Mouse (Mus musculus) midbrain, embryonic 14.5 days (tissue): ENCODE data around the gene Nhs. TPM values are rescaled to one million over a fixed set of nuclear protein-coding genes. Genes with fewer than 3 reads are reported as not detected.

Experiments used
- ATAC-seq: fragments of 200-750 bp; cut with Nextera tagmentation; 2 replicates; pipeline ENCODE4 v1.8.0; 2017; ENCODE audit warnings: moderate number of reproducible peaks, moderate library complexity; ENCODE audit not compliant: low FRiP score, low TSS enrichment
- DNase-seq: peaks from one replicate; pipeline ENCODE4 v3.0.0-alpha.2; 2015
- H3K27ac ChIP-seq: fragments of 300-500 bp; sonication (generic); replicated peaks from 2 replicates; pipeline ENCODE4 v1.5.1; 2014; ENCODE audit warnings: mild to moderate bottlenecking, low read depth, low read length, moderate library complexity
- H3K27me3 ChIP-seq: fragments of 300-500 bp; sonication (generic); 2 replicates; pipeline ENCODE4 v1.6.1; 2014; ENCODE audit warnings: low read length, control low read depth, mixed read lengths; ENCODE audit not compliant: control insufficient read depth, insufficient read depth
- H3K36me3 ChIP-seq: fragments of 300-500 bp; sonication (generic); 2 replicates; pipeline ENCODE4 v1.6.1; 2014; ENCODE audit warnings: low read length, control low read depth; ENCODE audit not compliant: control insufficient read depth, insufficient read depth
- H3K4me1 ChIP-seq: fragments of 300-500 bp; sonication (generic); 2 replicates; pipeline ENCODE4 v1.6.1; 2014; ENCODE audit warnings: mild to moderate bottlenecking, antibody characterized with exemption, low read length, control low read depth; ENCODE audit not compliant: control insufficient read depth, insufficient read depth
- H3K4me2 ChIP-seq: fragments of 300-500 bp; sonication (generic); 2 replicates; pipeline ENCODE4 v1.6.1; 2014; ENCODE audit warnings: mild to moderate bottlenecking, low read length, moderate library complexity
- H3K4me3 ChIP-seq: fragments of 300-500 bp; sonication (generic); replicated peaks from 2 replicates; pipeline ENCODE4 v1.5.1; 2014; ENCODE audit warnings: low read depth, low read length
- H3K9ac ChIP-seq: fragments of 300-500 bp; sonication (generic); replicated peaks from 2 replicates; pipeline ENCODE4 v1.6.1; 2014; ENCODE audit warnings: mild to moderate bottlenecking, low read length, moderate library complexity
- H3K9me3 ChIP-seq: fragments of 300-500 bp; sonication (generic); 2 replicates; pipeline ENCODE4 v1.6.1; 2016; ENCODE audit warnings: low read length, control low read depth, mixed read lengths; ENCODE audit not compliant: control insufficient read depth
- WGBS: fragments of 180-500 bp; shearing (Covaris S2); extraction: QIAGEN DNeasy Blood & Tissue Kit; methylation state at CpG from one replicate; pipeline ENCODE4 v1.1.7; 2014; 5-methylcytosine and 5-hydroxymethylcytosine counted together
- polyA plus RNA-seq: library from polyadenylated mRNA; unstranded; fragments of >200 nt; fragmentation: Nextera tagmentation; extraction: Ambion mirVana; gene quantifications from 2 replicates; pipeline ENCODE4 v1.2.1, GENCODE M21; 2014

Gene Nhs
- polyA plus RNA-seq, 1 experiment from 2014 or later, result 3.7 TPM

GRCm38 (mm10) chrX:161907595-161908592 lies 251.6 kb downstream of the Nhs start:
- 28% methylated on average over 52 of the region's 53 CpGs for WGBS
- H3K9ac ChIP-seq, result peak overlapping the region; percentile 50
- peaks cover 4% of the 10 kb centered on the region; the same call in 1 of the 2 replicates for H3K27me3 ChIP-seq
- H3K27ac ChIP-seq, result peak overlapping the region; percentile 80
- no peaks in the 10 kb centered on the region for H3K36me3 ChIP-seq
- ATAC-seq (peak; percentile 64), DNase-seq (peak; percentile 26)
- H3K4me1 ChIP-seq, result no peaks in the 10 kb centered on the region
- H3K4me3 ChIP-seq, result peak overlapping the region; percentile 45
- no peaks in the 10 kb centered on the region for H3K9me3 ChIP-seq
- peak overlapping the region; percentile 66 for H3K4me2 ChIP-seq

- Histone ChIP-seq H3K9ac (no peak overlapping the region), H3K4me2 (no peak overlapping the region), H3K27ac (no peak overlapping the region), H3K36me3 (no peaks in the 10 kb centered on the region), H3K9me3 (no peaks in the 10 kb centered on the region), H3K27me3 (no peaks in the 10 kb centered on the region), H3K4me1 (no peaks in the 10 kb centered on the region), H3K4me3 (no peak overlapping the region)
- ATAC-seq (no peak), DNase-seq (no peak)
- WGBS, result 74% methylated on average over 2 of the region's 2 CpGs
These were observed 265.1 kb downstream of the Nhs start for GRCm38 (mm10) chrX:161894442-161894841.

GRCm38 (mm10) chrX:161883661-161884060 lies 275.9 kb downstream of the Nhs start:
- no peak for ATAC-seq
- DNase-seq, result no peak

DNA sequence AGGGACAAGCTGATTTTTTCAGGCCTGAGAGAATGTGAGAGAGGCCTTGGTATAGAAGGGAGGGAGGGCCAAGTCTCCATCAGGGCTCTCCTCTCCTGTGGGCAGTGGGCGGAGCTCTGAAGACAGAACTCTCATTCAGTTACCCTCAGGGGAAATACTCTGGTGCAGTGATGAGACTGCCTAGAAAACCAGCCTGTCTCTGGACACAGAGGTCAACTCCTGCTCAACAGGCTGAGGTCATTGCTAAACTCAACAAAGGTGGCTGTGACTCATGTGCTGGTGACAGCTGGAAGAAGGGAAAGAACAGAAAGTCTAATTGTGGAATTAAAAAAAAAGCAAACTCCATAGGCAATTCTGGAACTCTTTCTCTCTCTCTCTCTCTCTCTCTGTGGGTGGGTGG lies 282.4 kb downstream of the Nhs start:
- DNase-seq (no peak), ATAC-seq (no peak)
- WGBS, result 76% methylated on average over 1 of the region's 1 CpGs
- no peak overlapping the region for H3K4me2 ChIP-seq
- H3K9me3 ChIP-seq, result no peaks in the 10 kb centered on the region
- no peak overlapping the region for H3K9ac ChIP-seq
- no peak overlapping the region for H3K4me3 ChIP-seq
- no peak overlapping the region for H3K27ac ChIP-seq
- H3K36me3 ChIP-seq, result no peaks in the 10 kb centered on the region
- no peaks in the 10 kb centered on the region for H3K4me1 ChIP-seq
- H3K27me3 ChIP-seq, result no peaks in the 10 kb centered on the region

More at GRCm38 (mm10) chrX:161883661-161884060, 275.9 kb downstream of the Nhs start:
- no peaks in the 10 kb centered on the region for H3K4me1 ChIP-seq
- WGBS, result 89% methylated on average over 3 of the region's 3 CpGs
- no peak overlapping the region for H3K4me2 ChIP-seq
- H3K4me3 ChIP-seq, result no peak overlapping the region
- H3K36me3 ChIP-seq, result no peaks in the 10 kb centered on the region
- H3K27me3 ChIP-seq, result no peaks in the 10 kb centered on the region
- H3K9me3 ChIP-seq, result no peaks in the 10 kb centered on the region
- H3K9ac ChIP-seq, result no peak overlapping the region
- H3K27ac ChIP-seq, result no peak overlapping the region

- H3K4me3 ChIP-seq, result no peak overlapping the region
- no peaks in the 10 kb centered on the region for H3K36me3 ChIP-seq
- no peaks in the 10 kb centered on the region for H3K27me3 ChIP-seq
- no peak overlapping the region for H3K9ac ChIP-seq
- no peak overlapping the region for H3K4me2 ChIP-seq
- ATAC-seq, result no peak
- no peaks in the 10 kb centered on the region for H3K4me1 ChIP-seq
- no peaks in the 10 kb centered on the region for H3K9me3 ChIP-seq
- DNase-seq, result peak; percentile 58
- H3K27ac ChIP-seq, result no peak overlapping the region
These were observed 286.0 kb downstream of the Nhs start for GRCm38 (mm10) chrX:161873511-161873910.

DNA sequence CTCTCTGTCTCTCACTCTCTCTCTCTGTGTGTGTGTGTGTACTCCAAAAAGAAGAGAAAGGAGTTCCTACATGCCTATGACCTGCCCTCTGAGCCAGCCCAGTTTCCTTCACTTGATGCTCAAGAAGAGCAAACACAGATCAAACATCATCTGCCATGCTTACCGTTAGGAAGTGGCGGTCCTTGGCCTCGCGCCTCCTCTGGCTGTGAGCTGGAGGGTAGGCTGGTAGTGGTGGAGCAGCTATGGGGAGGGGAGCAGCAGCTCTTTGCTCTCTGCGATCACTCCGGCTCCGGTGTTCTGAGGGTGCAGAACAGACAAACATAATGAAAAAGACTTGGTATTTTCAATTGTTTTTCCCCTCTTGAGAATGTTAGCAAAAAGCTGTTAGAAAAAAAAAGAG lies 288.2 kb downstream of the Nhs start:
- no peak overlapping the region for H3K4me2 ChIP-seq
- no peak overlapping the region for H3K27ac ChIP-seq
- H3K9ac ChIP-seq, result no peak overlapping the region
- 89% methylated on average over 7 of the region's 7 CpGs for whole genome bisulfite sequencing
- H3K27me3 ChIP-seq, result no peaks in the 10 kb centered on the region
- DNase-seq (no peak), ATAC-seq (no peak)
- no peaks in the 10 kb centered on the region for H3K9me3 ChIP-seq
- no peaks in the 10 kb centered on the region for H3K4me1 ChIP-seq
- H3K4me3 ChIP-seq, result no peak overlapping the region
- no peaks in the 10 kb centered on the region for H3K36me3 ChIP-seq

DNA sequence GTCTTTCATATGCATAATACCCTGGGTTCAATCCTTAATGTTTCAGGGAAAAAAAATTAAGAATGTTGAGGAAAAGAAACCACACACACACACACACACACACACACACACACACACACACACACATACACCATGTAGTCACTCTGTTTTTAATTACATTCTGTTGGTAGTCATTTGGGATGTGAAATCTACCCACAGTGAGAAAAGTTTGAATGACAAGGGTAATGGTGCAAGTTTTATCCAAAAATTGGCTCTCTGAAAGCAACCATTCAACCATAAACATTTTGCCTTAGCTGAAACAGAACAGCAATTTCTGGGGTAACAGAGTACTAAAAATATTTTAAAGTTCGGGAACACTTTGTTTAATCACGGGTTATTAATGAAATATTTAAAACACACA lies 303.9 kb downstream of the Nhs start:
- H3K9me3 ChIP-seq, result no peaks in the 10 kb centered on the region
- no peak overlapping the region for H3K9ac ChIP-seq
- H3K4me1 ChIP-seq, result no peaks in the 10 kb centered on the region
- H3K36me3 ChIP-seq, result no peaks in the 10 kb centered on the region
- H3K27me3 ChIP-seq, result peaks cover 6% of the 10 kb centered on the region; the same call in 1 of the 2 replicates
- H3K27ac ChIP-seq, result no peak overlapping the region
- 96% methylated on average over 2 of the region's 2 CpGs for WGBS
- no peak for DNase-seq
- no peak overlapping the region for H3K4me2 ChIP-seq
- no peak for ATAC-seq
- H3K4me3 ChIP-seq, result no peak overlapping the region

DNA sequence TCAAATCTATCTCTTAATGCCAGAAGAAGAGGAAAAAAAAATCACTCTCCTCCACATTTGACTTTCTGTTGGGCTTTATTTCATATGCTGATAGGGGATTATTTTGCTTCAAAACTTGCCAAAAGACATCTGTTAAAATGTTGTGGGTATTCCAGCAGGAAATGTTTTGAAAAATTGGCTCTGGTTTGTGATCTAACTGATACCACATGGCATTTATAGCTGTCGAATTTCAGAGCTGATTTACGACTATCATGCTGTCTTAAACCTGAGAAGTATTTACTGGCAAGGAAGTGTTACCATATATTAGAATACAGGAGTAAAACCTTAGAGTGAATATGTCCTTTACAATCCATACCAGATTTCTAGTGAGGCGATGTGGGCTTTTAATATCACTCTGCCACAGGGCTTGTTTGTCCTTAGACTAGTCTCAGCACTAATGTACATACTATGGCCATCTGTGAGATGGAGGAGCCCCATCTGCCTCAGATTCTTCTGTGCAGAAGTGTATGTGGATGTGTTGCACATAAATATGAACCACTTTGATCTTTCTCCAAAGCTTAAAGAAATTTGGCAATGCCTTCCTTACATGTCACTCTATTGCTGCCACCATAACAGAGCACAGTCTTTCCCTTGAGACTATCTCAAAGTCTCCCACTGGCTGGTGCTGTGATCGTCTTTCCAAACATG lies 305.8 kb downstream of the Nhs start:
- Histone ChIP-seq H3K4me3 (no peak overlapping the region), H3K4me1 (no peaks in the 10 kb centered on the region), H3K27ac (no peak overlapping the region), H3K27me3 (peaks cover 6% of the 10 kb centered on the region; the same call in 1 of the 2 replicates), H3K9ac (no peak overlapping the region), H3K36me3 (no peaks in the 10 kb centered on the region), H3K4me2 (no peak overlapping the region), H3K9me3 (no peaks in the 10 kb centered on the region)
- ATAC-seq, result no peak
- no peak for DNase-seq
- 77% methylated on average over 4 of the region's 4 CpGs for WGBS
